Mouse (Mus musculus) lung, postnatal 0 days (tissue): ENCODE data around the gene Kcnh3. TPM values are rescaled to one million over a fixed set of nuclear protein-coding genes. Genes with fewer than 3 reads are reported as not detected.

Experiments
- ATAC-seq: fragments of 200-750 bp; cut with Nextera tagmentation; 2 replicates; pipeline ENCODE4 v1.8.0; 2017; ENCODE audit warnings: moderate library complexity
- DNase-seq: peaks from one replicate; pipeline ENCODE4 v3.0.0-alpha.2; 2016; ENCODE audit warnings: low spot score
- H3K27ac ChIP-seq: fragments of 300-500 bp; sonication (generic); 2 replicates; pipeline ENCODE4 v1.5.1; 2014; ENCODE audit warnings: antibody characterized with exemption, mild to moderate bottlenecking, low read length, mixed read lengths
- H3K27me3 ChIP-seq: fragments of 300-500 bp; sonication (generic); replicated peaks from 2 replicates; pipeline ENCODE4 v1.6.1; 2014; ENCODE audit warnings: low read length, mixed read lengths; ENCODE audit not compliant: insufficient read depth
- H3K36me3 ChIP-seq: fragments of 300-500 bp; sonication (generic); 2 replicates; pipeline ENCODE4 v1.6.1; 2014; ENCODE audit warnings: low read length, mixed read lengths; ENCODE audit not compliant: insufficient read depth
- H3K4me1 ChIP-seq: fragments of 300-500 bp; sonication (generic); 2 replicates; pipeline ENCODE4 v1.6.1; 2014; ENCODE audit warnings: antibody characterized with exemption, low read depth, low read length, mixed read lengths; ENCODE audit not compliant: insufficient read depth
- H3K4me2 ChIP-seq: fragments of 300-500 bp; sonication (generic); replicated peaks from 2 replicates; pipeline ENCODE4 v1.6.1; 2014; ENCODE audit warnings: low read depth, mild to moderate bottlenecking, low read length, moderate library complexity, mixed read lengths
- H3K4me3 ChIP-seq: fragments of 300-500 bp; sonication (generic); 2 replicates; pipeline ENCODE4 v1.5.1; 2014; ENCODE audit warnings: low read depth, low read length
- H3K9ac ChIP-seq: fragments of 300-500 bp; sonication (generic); replicated peaks from 2 replicates; pipeline ENCODE4 v1.6.1; 2014; ENCODE audit warnings: low read depth, mild to moderate bottlenecking
- H3K9me3 ChIP-seq: fragments of 300-500 bp; sonication (generic); 2 replicates; pipeline ENCODE4 v1.6.1; 2016; ENCODE audit warnings: low read length, mixed read lengths
- CTCF ChIP-seq: IDR thresholded peaks from 2 replicates; pipeline ENCODE4 v1.5.1; 2016; ENCODE audit warnings: antibody characterized with exemption, mild to moderate bottlenecking
- EP300 ChIP-seq: IDR thresholded peaks from 2 replicates; pipeline ENCODE4 v1.6.1; 2016; ENCODE audit warnings: antibody characterized with exemption, mild to moderate bottlenecking, control low read depth
- whole genome bisulfite sequencing: fragments of 180-500 bp; shearing (Covaris S2); extraction: QIAGEN DNeasy Blood & Tissue Kit; methylation state at CpG from one replicate; pipeline ENCODE4 v1.1.7; 2014; 5-methylcytosine and 5-hydroxymethylcytosine counted together
- polyA plus RNA-seq: library from polyadenylated mRNA; unstranded; fragments of >200 nt; fragmentation: Nextera tagmentation; extraction: Ambion mirVana; gene quantifications from 2 replicates; pipeline ENCODE4 v1.2.1, GENCODE M21; 2015

The Kcnh3 gene
- polyA plus RNA-seq, 1 experiment from 2014 or later = 0.21 TPM

DNA sequence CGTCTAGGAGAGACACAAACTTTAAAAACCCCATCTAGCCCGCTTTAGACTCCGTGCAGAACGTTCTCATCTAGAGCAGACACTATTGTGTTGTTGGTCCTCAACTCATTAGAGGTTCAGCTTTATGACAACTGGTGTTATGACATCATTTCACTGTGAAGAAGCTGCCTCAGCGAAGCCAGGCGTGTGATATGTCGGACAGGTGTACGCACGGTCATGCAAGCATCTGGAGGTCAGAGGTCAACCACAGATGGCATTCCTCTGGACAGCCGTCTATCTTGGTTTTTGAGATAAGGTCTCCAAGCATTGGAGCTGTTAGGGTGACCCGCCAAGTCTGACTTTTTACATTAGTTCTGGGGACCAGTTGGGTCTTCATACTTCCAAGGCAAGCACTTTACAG, 65.9 kb downstream of the Kcnh3 start:
- Histone ChIP-seq H3K4me3 (no peak overlapping the region), H3K27me3 (no peaks in the 10 kb centered on the region), H3K36me3 (no peaks in the 10 kb centered on the region), H3K27ac (no peak overlapping the region), H3K9ac (no peak overlapping the region), H3K9me3 (no peaks in the 10 kb centered on the region), H3K4me1 (no peaks in the 10 kb centered on the region), H3K4me2 (no peak overlapping the region)
- DNase-seq = no peak
- WGBS = 78% methylated on average over 11 of the region's 11 CpGs
- no peak for ATAC-seq
- TF ChIP-seq EP300 = no peak
- TF ChIP-seq CTCF = no peak

Other genes with a start within 250 kb of the Kcnh3 start
- 45.1 and 53.2 TPM in 2 replicates for gene Tuba1c, start 195.0 kb upstream of the Kcnh3 start, polyA plus RNA-seq
- 0.32 and 0.42 TPM in 2 replicates for gene Prph, start 169.7 kb upstream of the Kcnh3 start, polyA plus RNA-seq
- 0.95 and 0.99 TPM in 2 replicates for gene Troap, start 150.3 kb upstream of the Kcnh3 start, polyA plus RNA-seq
- not detected in 2 replicates for gene C1ql4, start 137.0 kb upstream of the Kcnh3 start, polyA plus RNA-seq
- 0.50 and 0.96 TPM in 2 replicates for gene Dnajc22, start 131.7 kb upstream of the Kcnh3 start, polyA plus RNA-seq
- gene Spats2, start 98.9 kb upstream of the Kcnh3 start, polyA plus RNA-seq = 13.7 and 16.3 TPM in 2 replicates
- 96.9 and 102 TPM in 2 replicates for gene Mcrs1, start 27.1 kb downstream of the Kcnh3 start, polyA plus RNA-seq
- gene Prpf40b, start 70.2 kb downstream of the Kcnh3 start, polyA plus RNA-seq = 37.1 and 39.9 TPM in 2 replicates
- 0.07 TPM in 1 of 2 replicates, not detected in the other for gene Fam186b, start 71.0 kb downstream of the Kcnh3 start, polyA plus RNA-seq
- 25.8 and 30.7 TPM in 2 replicates for gene Fmnl3, start 145.6 kb downstream of the Kcnh3 start, polyA plus RNA-seq
- 669 and 693 TPM in 2 replicates for gene Tmbim6, start 168.0 kb downstream of the Kcnh3 start, polyA plus RNA-seq
- 5.2 and 6.0 TPM in 2 replicates for gene Nckap5l, start 232.9 kb downstream of the Kcnh3 start, polyA plus RNA-seq
- 11.2 and 11.5 TPM in 2 replicates for gene Bcdin3d, start 249.9 kb downstream of the Kcnh3 start, polyA plus RNA-seq